Mouse (Mus musculus): ENCODE measurements at regions not wholly inside any gene's neighbourhood (a gene's known extent, or its start where the extent isn't known, plus 50 kb on each side); places are given as distances from the start of the nearest gene placed in this dataset.

- TF ChIP-seq CTCF (IDR thresholded peaks at IDR 0.05; ENCODE audit: borderline replicate concordance, insufficient read depth, low read length) (no peak), POLR2A (IDR thresholded peaks at IDR 0.05; ENCODE audit: low read depth, low read length) (no peak)
- no peak overlapping the region for H3K27ac ChIP-seq (ENCODE audit: insufficient read depth, low read length)
- H3K4me1 ChIP-seq (ENCODE audit: control insufficient read depth, insufficient read depth, low read length): no peaks in the 10 kb centered on the region
These were observed 77.8 kb upstream of the Sestd1 start for GRCm38 (mm10) chr2:77358176-77358575.

GRCm38 (mm10) chr2:77356798-77357197 lies 76.4 kb upstream of the Sestd1 start:
- H3K4me1 ChIP-seq (ENCODE audit: control insufficient read depth, insufficient read depth, low read length): no peaks in the 10 kb centered on the region
- H3K27ac ChIP-seq (ENCODE audit: insufficient read depth, low read length): no peak overlapping the region
- TF ChIP-seq CTCF (IDR thresholded peaks at IDR 0.05; ENCODE audit: borderline replicate concordance, insufficient read depth, low read length): no peak
- TF ChIP-seq POLR2A (IDR thresholded peaks at IDR 0.05; ENCODE audit: low read depth, low read length): no peak
- no peak overlapping the region for H3K4me3 ChIP-seq (ENCODE audit: insufficient read depth, low read length)

More at GRCm38 (mm10) chr2:77358176-77358575, 77.8 kb upstream of the Sestd1 start:
- H3K4me3 ChIP-seq (ENCODE audit: insufficient read depth, low read length): no peak overlapping the region

- TF ChIP-seq CTCF (IDR thresholded peaks at IDR 0.05; ENCODE audit: borderline replicate concordance, insufficient read depth, low read length) (no peak), POLR2A (IDR thresholded peaks at IDR 0.05; ENCODE audit: low read depth, low read length) (no peak)
- Histone ChIP-seq H3K27ac (ENCODE audit: insufficient read depth, low read length) (no peak overlapping the region), H3K4me3 (ENCODE audit: insufficient read depth, low read length) (no peak overlapping the region), H3K4me1 (ENCODE audit: control insufficient read depth, insufficient read depth, low read length) (no peaks in the 10 kb centered on the region)
These were observed 71.7 kb upstream of the Sestd1 start for GRCm38 (mm10) chr2:77351987-77352628.

GRCm38 (mm10) chr2:77347027-77347426 lies 66.6 kb upstream of the Sestd1 start:
- TF ChIP-seq POLR2A (IDR thresholded peaks at IDR 0.05; ENCODE audit: low read depth, low read length) (no peak), CTCF (IDR thresholded peaks at IDR 0.05; ENCODE audit: borderline replicate concordance, insufficient read depth, low read length) (no peak)
- H3K4me3 ChIP-seq (ENCODE audit: insufficient read depth, low read length): no peak overlapping the region

GRCm38 (mm10) chr2:77343736-77344440 lies 63.5 kb upstream of the Sestd1 start:
- H3K4me3 ChIP-seq (ENCODE audit: insufficient read depth, low read length): no peak overlapping the region
- no peak overlapping the region for H3K27ac ChIP-seq (ENCODE audit: insufficient read depth, low read length)
- H3K4me1 ChIP-seq (ENCODE audit: control insufficient read depth, insufficient read depth, low read length): no peaks in the 10 kb centered on the region
- TF ChIP-seq POLR2A (IDR thresholded peaks at IDR 0.05; ENCODE audit: low read depth, low read length): no peak
- TF ChIP-seq CTCF (IDR thresholded peaks at IDR 0.05; ENCODE audit: borderline replicate concordance, insufficient read depth, low read length): peak; percentile 10; the same call in 1 of the 2 replicates

More at GRCm38 (mm10) chr2:77347027-77347426, 66.6 kb upstream of the Sestd1 start:
- no peak overlapping the region for H3K27ac ChIP-seq (ENCODE audit: insufficient read depth, low read length)
- no peaks in the 10 kb centered on the region for H3K4me1 ChIP-seq (ENCODE audit: control insufficient read depth, insufficient read depth, low read length)

GRCm38 (mm10) chr2:77342416-77342815 lies 62.0 kb upstream of the Sestd1 start:
- no peak overlapping the region for H3K27ac ChIP-seq (ENCODE audit: insufficient read depth, low read length)
- no peak overlapping the region for H3K4me3 ChIP-seq (ENCODE audit: insufficient read depth, low read length)
- H3K4me1 ChIP-seq (ENCODE audit: control insufficient read depth, insufficient read depth, low read length): no peaks in the 10 kb centered on the region; the same call in 1 of the 2 replicates
- TF ChIP-seq CTCF (IDR thresholded peaks at IDR 0.05; ENCODE audit: borderline replicate concordance, insufficient read depth, low read length) (no peak), POLR2A (IDR thresholded peaks at IDR 0.05; ENCODE audit: low read depth, low read length) (no peak)

- peak overlapping the region; percentile 16; the same call in 1 of the 2 replicates for H3K27ac ChIP-seq (ENCODE audit: insufficient read depth, low read length)
- TF ChIP-seq CTCF (IDR thresholded peaks at IDR 0.05; ENCODE audit: borderline replicate concordance, insufficient read depth, low read length) (peak; percentile 95), POLR2A (IDR thresholded peaks at IDR 0.05; ENCODE audit: low read depth, low read length) (no peak)
- H3K4me3 ChIP-seq (ENCODE audit: insufficient read depth, low read length): no peak overlapping the region
- no peaks in the 10 kb centered on the region; the same call in 1 of the 2 replicates for H3K4me1 ChIP-seq (ENCODE audit: control insufficient read depth, insufficient read depth, low read length)
These were observed 61.4 kb upstream of the Sestd1 start for GRCm38 (mm10) chr2:77341575-77342332.

- no peak overlapping the region for H3K27ac ChIP-seq (ENCODE audit: insufficient read depth, low read length)
- no peak overlapping the region for H3K4me3 ChIP-seq (ENCODE audit: insufficient read depth, low read length)
- no peaks in the 10 kb centered on the region; the same call in 1 of the 2 replicates for H3K4me1 ChIP-seq (ENCODE audit: control insufficient read depth, insufficient read depth, low read length)
- no peak for TF ChIP-seq CTCF (IDR thresholded peaks at IDR 0.05; ENCODE audit: borderline replicate concordance, insufficient read depth, low read length)
- TF ChIP-seq POLR2A (IDR thresholded peaks at IDR 0.05; ENCODE audit: low read depth, low read length): no peak
These were observed 59.7 kb upstream of the Sestd1 start for GRCm38 (mm10) chr2:77340076-77340475.

- no peak overlapping the region for H3K27ac ChIP-seq (ENCODE audit: insufficient read depth, low read length)
- no peak overlapping the region for H3K4me3 ChIP-seq (ENCODE audit: insufficient read depth, low read length)
- no peak for TF ChIP-seq POLR2A (IDR thresholded peaks at IDR 0.05; ENCODE audit: low read depth, low read length)
- TF ChIP-seq CTCF (IDR thresholded peaks at IDR 0.05; ENCODE audit: borderline replicate concordance, insufficient read depth, low read length): no peak
- no peaks in the 10 kb centered on the region; the same call in 1 of the 2 replicates for H3K4me1 ChIP-seq (ENCODE audit: control insufficient read depth, insufficient read depth, low read length)
These were observed 57.5 kb upstream of the Sestd1 start for GRCm38 (mm10) chr2:77337786-77338406.

Measured in embryonic fibroblast, embryonic 13.5 days (primary cell).